Mouse (Mus musculus) embryo, embryonic 9.5 days (tissue): Measurements from ENCODE around the gene Sapcd1.

Experiments
- DNase-seq: peaks from one replicate; pipeline ENCODE4 v3.0.0-alpha.2; 2017; ENCODE audit errors: extremely low spot score

Gene Sapcd1

DNA sequence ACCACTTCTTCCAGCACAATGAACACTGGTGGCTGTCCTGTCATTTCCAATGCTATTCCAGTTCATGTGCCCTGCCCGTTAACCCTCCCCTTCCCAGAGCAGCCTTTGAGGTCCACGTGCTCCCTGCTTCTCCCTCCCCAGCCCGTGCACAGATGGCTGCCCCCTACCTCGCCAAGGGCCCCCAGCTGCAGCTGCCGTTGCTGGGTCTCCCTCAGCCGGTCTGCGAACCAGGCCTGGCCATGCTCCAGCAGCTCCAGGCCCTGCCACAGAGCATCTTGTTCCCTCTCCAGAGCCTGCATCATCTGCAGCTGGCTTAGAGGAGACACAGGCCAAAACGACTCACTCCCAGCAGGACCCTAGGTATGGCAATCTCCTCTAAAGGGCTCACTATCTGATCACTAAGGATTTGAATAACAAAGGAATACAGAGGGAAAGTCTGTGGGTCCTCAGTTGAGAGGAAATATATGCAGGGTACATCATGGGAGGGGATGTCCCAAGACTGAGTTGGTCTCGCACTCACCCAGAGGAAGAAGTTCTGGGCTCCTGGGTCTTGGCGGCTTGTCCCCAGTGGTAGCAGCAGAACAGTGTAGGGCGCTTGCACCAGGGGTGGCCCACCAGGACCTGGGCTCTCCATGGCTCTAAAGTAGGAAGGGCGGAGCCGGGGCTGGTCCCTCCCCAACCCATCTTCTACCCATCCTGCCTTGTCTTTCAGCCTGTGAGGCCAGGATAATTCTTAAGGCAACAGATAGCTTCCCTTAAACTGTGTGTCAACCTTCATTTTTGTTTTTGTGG lies at the start of gene Sapcd1:
Sapcd1 (minus strand) TSS at position 740 of the 792 bp plus-strand sequence.
- DNase-seq: no peak

- DNase-seq: no peak
These were observed 49.5 kb upstream of the Sapcd1 start for GRCm38 (mm10) chr17:35077285-35077684.

GRCm38 (mm10) chr17:35076507-35077176 lies 48.8 kb upstream of the Sapcd1 start, which contains the start of gene Ly6g6e:
Gene Ly6g6e, plus strand, starts transcription at chr17:35076902.
- DNase-seq: no peak

DNA sequence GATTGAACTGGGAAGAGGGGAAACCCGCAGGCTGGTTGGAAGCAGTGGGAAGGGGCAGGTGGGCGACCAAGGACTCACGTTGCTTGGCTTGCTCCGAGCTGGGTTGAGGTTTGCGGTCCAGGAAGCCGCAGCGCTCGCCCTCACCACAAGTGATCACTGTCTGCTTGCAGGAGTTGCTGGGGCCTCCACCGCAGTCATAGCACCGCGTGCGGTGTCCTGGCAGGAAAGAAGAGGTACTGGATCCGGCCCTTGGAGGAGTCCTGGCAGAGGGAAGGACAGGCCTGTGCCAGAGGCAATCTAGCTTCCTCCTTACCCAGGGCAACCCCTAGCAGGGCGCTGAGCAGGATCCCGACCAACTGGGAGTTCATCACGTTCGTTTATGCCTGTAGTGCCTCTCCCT lies 46.3 kb upstream of the Sapcd1 start:
- DNase-seq: no peak

GRCm38 (mm10) chr17:35071454-35071853 lies 43.6 kb upstream of the Sapcd1 start:
- DNase-seq: no peak

DNA sequence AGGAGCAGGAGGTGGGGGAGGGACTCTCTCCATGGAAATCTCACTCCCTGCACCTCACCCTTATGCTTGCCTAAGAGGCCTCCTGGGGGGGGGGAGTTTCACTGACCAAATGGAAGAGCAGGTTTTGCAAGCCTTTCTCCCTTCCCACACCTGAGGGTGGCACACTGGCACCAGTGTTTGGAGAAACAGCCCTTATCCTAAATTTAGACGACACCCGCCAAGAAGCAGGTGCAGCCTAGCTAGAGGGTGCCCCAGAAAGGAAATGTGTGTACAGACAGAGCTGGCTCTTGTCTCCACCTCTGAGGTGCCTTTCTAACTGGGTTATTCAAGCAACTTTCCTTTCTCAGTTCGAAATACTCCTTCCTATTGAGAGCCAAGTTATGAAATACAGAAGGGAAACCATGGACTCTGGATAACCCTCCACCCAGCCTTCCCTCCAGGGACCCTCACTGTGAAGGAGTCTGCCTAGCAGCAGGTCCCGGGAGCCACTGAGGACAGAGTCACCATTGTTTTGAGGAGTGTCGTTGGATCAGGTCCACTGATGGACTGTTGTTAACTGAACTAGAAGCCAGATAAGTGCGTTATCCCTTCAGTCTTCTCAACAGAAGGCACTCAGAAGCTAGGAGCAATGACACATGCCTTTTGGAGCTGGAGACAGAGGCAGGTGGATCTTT lies 42.9 kb upstream of the Sapcd1 start:
- DNase-seq: no peak

DNA sequence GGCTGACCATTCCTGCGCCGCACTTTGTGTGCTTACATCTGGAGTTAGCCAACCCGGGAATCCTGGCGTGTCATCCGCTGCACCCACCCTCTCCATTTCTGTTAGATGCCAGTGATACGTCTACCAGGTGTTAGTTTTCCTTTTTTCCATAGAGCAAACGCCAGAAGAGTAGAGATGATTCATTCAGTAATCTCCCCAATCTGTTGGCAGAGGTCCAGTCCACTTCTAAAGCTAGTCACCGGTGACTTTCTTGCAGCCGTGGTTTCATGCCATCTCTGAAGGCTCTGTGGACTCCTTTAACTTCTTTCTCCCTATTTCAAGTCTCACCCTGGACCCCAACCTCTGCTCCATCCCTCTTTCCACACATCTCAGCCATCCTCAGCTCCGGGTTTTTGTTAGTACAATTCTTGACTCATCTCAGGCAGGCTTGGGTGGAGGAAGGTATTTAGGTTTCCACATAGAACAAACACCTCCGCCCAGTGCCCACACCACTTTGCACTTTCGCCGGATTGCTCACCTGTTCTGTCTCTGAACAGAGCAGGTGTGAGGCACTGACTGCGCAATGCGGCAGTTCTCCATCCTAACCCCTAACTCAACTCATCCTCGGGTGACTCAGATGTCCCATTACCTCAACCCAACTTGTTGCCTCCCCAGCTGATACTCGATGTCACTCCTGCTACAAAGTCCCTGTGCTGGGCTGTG lies 40.5 kb upstream of the Sapcd1 start:
- no peak for DNase-seq

GRCm38 (mm10) chr17:35066084-35066483 lies 38.3 kb upstream of the Sapcd1 start, which contains the start of gene Mpig6b:
Gene Mpig6b, minus strand, starts transcription at chr17:35066184.
- no peak for DNase-seq

GRCm38 (mm10) chr17:35064951-35065947 lies 37.4 kb upstream of the Sapcd1 start, which contains the start of gene Ly6g6c:
Gene Ly6g6c, plus strand, starts transcription at chr17:35065388.
- DNase-seq: peak; percentile 61

DNA sequence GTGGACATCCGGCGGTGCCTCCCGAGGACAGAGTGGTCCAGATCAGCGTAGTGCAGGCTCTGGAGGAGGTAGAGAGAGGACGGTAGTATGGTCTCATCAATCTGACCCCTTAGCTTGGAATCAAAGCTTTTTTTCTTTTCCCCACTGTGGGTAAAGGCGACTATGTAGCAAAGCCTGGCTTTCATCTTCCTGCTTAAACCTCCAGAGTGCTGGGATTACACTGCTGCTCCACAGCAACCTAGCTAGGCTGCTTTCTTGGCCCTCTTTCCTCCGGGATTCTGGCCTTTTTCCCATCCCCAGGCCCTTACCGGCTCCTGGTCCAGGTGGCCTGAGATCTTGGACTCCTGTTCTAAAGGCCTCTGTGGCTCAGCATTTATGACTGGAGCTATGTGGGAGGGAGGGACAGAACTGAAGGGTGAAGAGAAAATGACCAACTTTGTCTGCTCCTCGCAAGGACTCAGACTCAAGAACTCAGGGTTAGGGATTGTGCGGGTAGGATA lies 36.6 kb upstream of the Sapcd1 start:
- DNase-seq: no peak

DNA sequence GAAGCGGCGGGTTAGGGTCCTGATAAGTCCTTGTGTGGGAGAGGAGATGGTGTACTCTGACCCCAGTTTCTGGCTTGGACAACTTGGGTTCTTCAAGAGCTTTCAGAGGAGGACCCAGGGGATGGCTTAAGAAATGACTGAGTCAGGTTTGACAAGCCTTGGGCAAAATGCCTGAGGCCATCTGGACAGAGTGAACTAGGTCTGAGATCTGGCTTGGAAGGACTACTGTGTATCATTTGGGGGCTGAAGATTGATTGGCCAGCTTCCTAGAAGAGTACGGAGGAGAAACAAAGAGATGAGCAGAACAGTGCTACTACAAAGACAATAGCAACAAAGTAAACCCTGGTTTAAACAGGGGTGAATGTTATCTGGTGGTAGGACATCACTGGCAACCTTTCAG lies 35.6 kb upstream of the Sapcd1 start:
- no peak for DNase-seq

GRCm38 (mm10) chr17:35061299-35061698 lies 33.5 kb upstream of the Sapcd1 start:
- DNase-seq: no peak

GRCm38 (mm10) chr17:35060737-35061297 lies 33.0 kb upstream of the Sapcd1 start:
- DNase-seq: no peak

- DNase-seq: no peak
These were observed 32.3 kb upstream of the Sapcd1 start for GRCm38 (mm10) chr17:35060071-35060470.

GRCm38 (mm10) chr17:35058911-35059892 lies 31.4 kb upstream of the Sapcd1 start, which contains the start of gene Ddah2:
Gene Ddah2, plus strand, starts transcription at chr17:35059035.
- peak; percentile 95 for DNase-seq

- no peak for DNase-seq
These were observed 30.5 kb upstream of the Sapcd1 start for GRCm38 (mm10) chr17:35058316-35058715.

DNA sequence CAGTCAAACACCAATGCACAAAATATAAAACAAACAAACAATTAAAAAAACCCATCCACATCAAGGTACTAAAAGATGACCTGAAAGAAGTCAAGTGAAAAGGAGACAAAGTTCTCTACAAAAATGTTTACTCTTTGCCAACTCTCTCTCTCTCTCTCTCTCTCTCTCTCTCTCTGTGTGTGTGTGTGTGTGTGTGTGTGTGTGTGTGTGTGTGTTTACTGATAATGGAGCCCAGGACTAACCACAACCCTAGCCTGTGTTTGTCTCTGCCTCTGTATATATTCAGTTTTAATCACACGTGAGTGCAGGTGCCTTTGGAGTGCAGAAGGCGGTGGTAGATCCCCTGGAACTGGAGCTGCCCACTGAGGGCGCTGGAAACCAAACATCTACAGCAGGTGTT lies 29.3 kb upstream of the Sapcd1 start:
- DNase-seq: no peak

- no peak for DNase-seq
These were observed 28.1 kb upstream of the Sapcd1 start for GRCm38 (mm10) chr17:35055691-35056495.
